Mouse (Mus musculus): ENCODE data around the gene Gtf2ird2.

- TF ChIP-seq GATA1 (IDR thresholded peaks at IDR 0.05; ENCODE audit: low read length) (no peak), TAL1 (IDR thresholded peaks at IDR 0.05; ENCODE audit: low read length) (no peak)
Measured at GRCm38 (mm10) chr5:134270566-134270965, 86.7 kb downstream of the Gtf2ird2 start.
